Mouse (Mus musculus) G1E (cell line): ENCODE measurements around the gene Megf6. TPM values are rescaled to one million over a fixed set of nuclear protein-coding genes. Genes with fewer than 3 reads are reported as not detected.

Source experiments
- ATAC-seq: 2 replicates; pipeline ENCODE4 v1.8.0; 2016; ENCODE audit warnings: mild to moderate bottlenecking; ENCODE audit not compliant: insufficient number of reproducible peaks, poor library complexity, low FRiP score, severe bottlenecking; ENCODE audit errors: extremely low read depth
- DNase-seq: peaks from one replicate; pipeline ENCODE4 v3.0.0; 2012; ENCODE audit warnings: low spot score
- H3K27me3 ChIP-seq: 2 replicates; pipeline ENCODE4 v1.6.1; 2012; ENCODE audit warnings: mild to moderate bottlenecking, low read length, inconsistent platforms; ENCODE audit not compliant: insufficient read depth
- H3K36me3 ChIP-seq: replicated peaks from 2 replicates; pipeline ENCODE3; 2012; ENCODE audit warnings: mild to moderate bottlenecking, inconsistent platforms
- H3K4me1 ChIP-seq: 2 replicates; pipeline ENCODE4 v1.6.1; 2012; ENCODE audit warnings: low read depth, low read length, inconsistent platforms, mixed read lengths; ENCODE audit not compliant: insufficient read depth
- H3K4me3 ChIP-seq: 2 replicates; pipeline ENCODE4 v1.5.1; 2012; ENCODE audit warnings: low read depth, mild to moderate bottlenecking, inconsistent platforms, low read length, moderate library complexity, mixed read lengths
- H3K9me3 ChIP-seq: replicated peaks from 2 replicates; pipeline ENCODE4 v1.6.1; 2012; ENCODE audit warnings: inconsistent platforms
- CTCF ChIP-seq: IDR thresholded peaks from 2 replicates; pipeline ENCODE4 v1.5.1; 2012; ENCODE audit warnings: low read depth, low read length, inconsistent platforms, mixed read lengths
- GATA1 ChIP-seq: IDR thresholded peaks from 2 replicates; pipeline ENCODE4 v1.6.1; 2012; ENCODE audit warnings: borderline replicate concordance, low read length, inconsistent platforms, mixed read lengths
- GATA2 ChIP-seq: IDR thresholded peaks from 2 replicates; pipeline ENCODE4 v1.6.1; 2012; ENCODE audit warnings: low read depth, low read length, inconsistent platforms, borderline replicate concordance
- POLR2AphosphoS5 ChIP-seq: IDR thresholded peaks from 2 replicates; pipeline ENCODE4 v1.6.1; 2012; ENCODE audit warnings: low read depth, low read length, inconsistent platforms; ENCODE audit not compliant: insufficient replicate concordance
- TAL1 ChIP-seq: conservative IDR thresholded peaks from 2 replicates; pipeline ENCODE4 v1.6.1; 2012; ENCODE audit warnings: low read depth, low read length, inconsistent platforms, mixed read lengths
- polyA plus RNA-seq: library from polyadenylated mRNA; stranded (reverse); fragments of >175 nt; gene quantifications from 2 replicates; pipeline ENCODE4 v1.2.3, GENCODE M21; 2012
- total RNA-seq, 2 experiments: library from RNA; stranded (forward) in 1 of 2; stranded (reverse) in 1 of 2; fragments of 200-1000 nt in 1 of 2; fragments of >200 nt in 1 of 2; fragmentation: Nextera tagmentation in 1 of 2; gene quantifications; 2 replicates each; pipeline ENCODE4 v1.2.3; 2014 to 2017

Megf6 gene
- total and polyA plus RNA-seq, 3 experiments = 0.01 to 0.05 TPM; not detected in 1

GRCm38 (mm10) chr4:154183566-154183965, 13.0 kb downstream of the Megf6 start:
- Histone ChIP-seq H3K36me3 (no peaks in the 10 kb centered on the region), H3K27me3 (no peaks in the 10 kb centered on the region), H3K4me3 (no peak overlapping the region), H3K9me3 (peaks cover 80% of the 10 kb centered on the region), H3K4me1 (no peaks in the 10 kb centered on the region)
- ATAC-seq = no peak
- DNase-seq = no peak
- TF ChIP-seq POLR2AphosphoS5 = no peak
- no peak for TF ChIP-seq GATA1
- TF ChIP-seq GATA2 = no peak
- TF ChIP-seq CTCF = no peak
- TF ChIP-seq TAL1 = no peak

- no peaks in the 10 kb centered on the region for H3K27me3 ChIP-seq
- TF ChIP-seq TAL1 = no peak
- TF ChIP-seq POLR2AphosphoS5 = no peak
- TF ChIP-seq GATA2 = no peak
- TF ChIP-seq CTCF = no peak
- TF ChIP-seq GATA1 = no peak
Measured at GRCm38 (mm10) chr4:154185001-154185400, 14.5 kb downstream of the Megf6 start.

GRCm38 (mm10) chr4:154186002-154186537, 15.5 kb downstream of the Megf6 start:
- no peaks in the 10 kb centered on the region for H3K36me3 ChIP-seq
- H3K9me3 ChIP-seq = peaks cover 94% of the 10 kb centered on the region
- no peak for ATAC-seq
- no peak for DNase-seq
- no peaks in the 10 kb centered on the region for H3K27me3 ChIP-seq
- TF ChIP-seq GATA2 = no peak
- TF ChIP-seq CTCF = no peak
- H3K4me3 ChIP-seq = no peak overlapping the region
- H3K4me1 ChIP-seq = no peaks in the 10 kb centered on the region

More at GRCm38 (mm10) chr4:154185001-154185400, 14.5 kb downstream of the Megf6 start:
- Histone ChIP-seq H3K4me1 (no peaks in the 10 kb centered on the region), H3K9me3 (peaks cover 88% of the 10 kb centered on the region), H3K36me3 (no peaks in the 10 kb centered on the region), H3K4me3 (no peak overlapping the region)
- ATAC-seq (no peak), DNase-seq (no peak)

GRCm38 (mm10) chr4:154188948-154189347, 18.4 kb downstream of the Megf6 start:
- Histone ChIP-seq H3K27me3 (no peaks in the 10 kb centered on the region), H3K36me3 (no peaks in the 10 kb centered on the region), H3K9me3 (peaks cover 88% of the 10 kb centered on the region), H3K4me3 (no peak overlapping the region), H3K4me1 (no peaks in the 10 kb centered on the region)
- DNase-seq = no peak
- ATAC-seq = no peak
- TF ChIP-seq POLR2AphosphoS5 = no peak
- no peak for TF ChIP-seq CTCF
- no peak for TF ChIP-seq GATA2
- TF ChIP-seq GATA1 = no peak
- no peak for TF ChIP-seq TAL1

GRCm38 (mm10) chr4:154197961-154198360, 27.4 kb downstream of the Megf6 start:
- H3K36me3 ChIP-seq = no peaks in the 10 kb centered on the region
- ATAC-seq = no peak
- DNase-seq = no peak
- H3K4me1 ChIP-seq = no peaks in the 10 kb centered on the region
- TF ChIP-seq TAL1 (no peak), GATA1 (no peak), CTCF (no peak), POLR2AphosphoS5 (no peak), GATA2 (no peak)
- H3K27me3 ChIP-seq = no peaks in the 10 kb centered on the region
- H3K4me3 ChIP-seq = no peak overlapping the region
- H3K9me3 ChIP-seq = peaks cover 75% of the 10 kb centered on the region

GRCm38 (mm10) chr4:154198377-154198961, 27.9 kb downstream of the Megf6 start:
- no peak overlapping the region; the same call in 1 of the 2 replicates for H3K4me3 ChIP-seq
- no peaks in the 10 kb centered on the region for H3K4me1 ChIP-seq
- TF ChIP-seq POLR2AphosphoS5 (no peak), GATA2 (no peak), GATA1 (no peak)
- DNase-seq = no peak
- ATAC-seq = no peak
- no peaks in the 10 kb centered on the region for H3K36me3 ChIP-seq
- peaks cover 80% of the 10 kb centered on the region for H3K9me3 ChIP-seq
- no peaks in the 10 kb centered on the region for H3K27me3 ChIP-seq
